Mouse (Mus musculus) CH12.LX (cell line): ENCODE data around the gene BC107364.

ENCODE experiments used
- BHLHE40 ChIP-seq: IDR thresholded peaks from 2 replicates; pipeline ENCODE4 v1.6.1; 2011; ENCODE audit warnings: mild to moderate bottlenecking, low read depth, low read length, improper control_type of control experiment
- CHD1 ChIP-seq: IDR thresholded peaks from 2 replicates; pipeline ENCODE4 v1.6.1; 2012; ENCODE audit warnings: low read depth, low read length, improper control_type of control experiment, inconsistent platforms
- CTCF ChIP-seq, 2 experiments: IDR thresholded peaks in 1 of 2; conservative IDR thresholded peaks in 1 of 2; 2 replicates each; pipeline ENCODE4 v1.5.1; 2011 to 2012; ENCODE audit warnings: low read depth in 2 of 2, low read length in 2 of 2, improper control_type of control experiment in 1 of 2, inconsistent platforms in 1 of 2, mild to moderate bottlenecking in 1 of 2, moderate library complexity in 1 of 2
- ELF1 ChIP-seq: IDR thresholded peaks from 2 replicates; pipeline ENCODE4 v1.6.1; 2014; ENCODE audit warnings: low read depth, mild to moderate bottlenecking, inconsistent platforms, low read length, improper control_type of control experiment
- EP300 ChIP-seq: IDR thresholded peaks from 2 replicates; pipeline ENCODE4 v1.6.1; 2011; ENCODE audit warnings: low read length, improper control_type of control experiment
- ETS1 ChIP-seq: conservative IDR thresholded peaks from 2 replicates; pipeline ENCODE4 v1.6.1; 2012; ENCODE audit warnings: low read depth, mild to moderate bottlenecking, inconsistent platforms, low read length, improper control_type of control experiment, moderate library complexity
- MAZ ChIP-seq: IDR thresholded peaks from 2 replicates; pipeline ENCODE4 v1.6.1; 2012; ENCODE audit warnings: low read depth, mild to moderate bottlenecking, inconsistent platforms, low read length, improper control_type of control experiment, moderate library complexity
- MXI1 ChIP-seq: IDR thresholded peaks from 2 replicates; pipeline ENCODE4 v1.6.1; 2011; ENCODE audit warnings: mild to moderate bottlenecking, low read depth, low read length, improper control_type of control experiment
- POLR2A ChIP-seq: IDR thresholded peaks from 2 replicates; pipeline ENCODE4 v1.6.1; 2011; ENCODE audit warnings: low read depth, mild to moderate bottlenecking, improper control_type of control experiment, low read length
- POLR2AphosphoS2 ChIP-seq: IDR thresholded peaks from 2 replicates; pipeline ENCODE4 v1.6.1; 2011; ENCODE audit warnings: low read depth, low read length, improper control_type of control experiment
- TCF12 ChIP-seq: IDR thresholded peaks from 2 replicates; pipeline ENCODE4 v1.6.1; 2014; ENCODE audit warnings: low read depth, mild to moderate bottlenecking, inconsistent platforms, low read length, improper control_type of control experiment
- USF1 ChIP-seq: IDR thresholded peaks from 2 replicates; pipeline ENCODE4 v1.6.1; 2014; ENCODE audit warnings: low read depth, mild to moderate bottlenecking, inconsistent platforms, low read length, improper control_type of control experiment
- ZC3H11A ChIP-seq: IDR thresholded peaks from 2 replicates; pipeline ENCODE4 v1.6.1; 2012; ENCODE audit warnings: low read depth, mild to moderate bottlenecking, inconsistent platforms, low read length, improper control_type of control experiment
- ZKSCAN1 ChIP-seq: IDR thresholded peaks from 2 replicates; pipeline ENCODE4 v1.6.1; 2012; ENCODE audit warnings: low read depth, inconsistent platforms, low read length, improper control_type of control experiment, borderline replicate concordance

DNA sequence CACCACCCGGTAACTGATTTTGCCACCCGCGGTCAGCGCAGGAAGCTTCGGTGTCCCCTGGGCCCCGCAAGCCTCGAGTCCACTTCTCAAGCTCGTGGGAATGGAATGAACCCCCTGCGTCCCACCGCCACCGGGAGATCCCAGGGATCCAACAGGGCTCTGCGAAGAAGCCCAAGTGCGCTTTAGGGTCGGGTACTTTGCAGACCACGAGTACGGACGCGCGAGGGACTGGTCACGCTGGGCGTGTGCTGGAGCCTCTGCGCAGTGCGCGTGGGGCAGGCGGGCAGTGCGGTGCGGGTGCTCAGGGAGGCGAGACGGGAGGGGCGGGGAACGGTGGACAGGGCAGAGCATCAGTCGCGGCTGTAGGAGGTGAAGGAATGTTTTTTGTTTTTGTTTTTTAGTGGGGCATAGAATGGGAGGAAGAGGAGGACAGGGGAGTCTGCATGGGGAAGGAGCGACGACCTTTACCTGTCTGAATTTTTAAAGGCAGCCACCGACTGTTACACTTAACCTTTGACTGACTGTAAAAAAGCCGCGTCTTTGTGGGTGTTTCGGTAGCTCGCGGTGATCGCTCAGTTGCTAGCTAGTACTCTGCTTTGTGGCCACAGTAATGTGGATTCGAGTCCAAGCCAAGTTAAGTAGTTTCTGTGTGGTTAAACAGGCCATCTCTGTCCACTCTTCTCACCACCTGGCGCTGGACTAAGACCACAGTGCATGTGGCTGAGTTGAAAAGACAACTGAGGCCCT lies 23.0 kb upstream of the BC107364 start:
- TF ChIP-seq POLR2A (no peak), ZKSCAN1 (no peak), MXI1 (no peak), ETS1 (no peak), TCF12 (no peak), CTCF (conservative IDR thresholded peaks at IDR 0.05 in 1 of 2, IDR thresholded peaks at IDR 0.05 in 1 of 2; ENCODE audit: low read depth in 2 of 2, low read length in 2 of 2) (no peak), ZC3H11A (no peak), MAZ (no peak), EP300 (no peak), USF1 (no peak), CHD1 (no peak), POLR2AphosphoS2 (no peak), ELF1 (no peak), BHLHE40 (no peak)
